Mouse (Mus musculus): ENCODE measurements at regions not wholly inside any gene's neighbourhood (a gene's known extent, or its start where the extent isn't known, plus 50 kb on each side); places are given as distances from the start of the nearest gene placed in this dataset.

- TF ChIP-seq TBP (conservative IDR thresholded peaks at IDR 0.05; ENCODE audit: low read depth, low read length) (no peak), CTCF (conservative IDR thresholded peaks at IDR 0.05 in 1 of 2, IDR thresholded peaks at IDR 0.05 in 1 of 2; ENCODE audit: low read depth in 2 of 2, low read length in 2 of 2) (no peak)
Observed at GRCm38 (mm10) chr15:56067214-56067613, 1410.2 kb downstream of the Slc22a22 start.

All from CH12.LX (cell line).